Mouse (Mus musculus) layer of hippocampus, postnatal 10 days (tissue): ENCODE results near the gene Mypop. TPM values are rescaled to one million over a fixed set of nuclear protein-coding genes. Genes with fewer than 3 reads are reported as not detected.

Experiments
- DNase-seq, 2 experiments: peaks; one replicate each; pipeline ENCODE4 v3.0.0; 2021; ENCODE audit warnings: low spot score in 2 of 2
- total RNA-seq, 2 experiments: library from RNA; stranded (reverse); gene quantifications; 2 replicates each; pipeline ENCODE4 v1.2.3; 2021

Mypop gene
- total RNA-seq, 2 experiments from 2014 or later: 28.0 to 29.1 TPM

DNA sequence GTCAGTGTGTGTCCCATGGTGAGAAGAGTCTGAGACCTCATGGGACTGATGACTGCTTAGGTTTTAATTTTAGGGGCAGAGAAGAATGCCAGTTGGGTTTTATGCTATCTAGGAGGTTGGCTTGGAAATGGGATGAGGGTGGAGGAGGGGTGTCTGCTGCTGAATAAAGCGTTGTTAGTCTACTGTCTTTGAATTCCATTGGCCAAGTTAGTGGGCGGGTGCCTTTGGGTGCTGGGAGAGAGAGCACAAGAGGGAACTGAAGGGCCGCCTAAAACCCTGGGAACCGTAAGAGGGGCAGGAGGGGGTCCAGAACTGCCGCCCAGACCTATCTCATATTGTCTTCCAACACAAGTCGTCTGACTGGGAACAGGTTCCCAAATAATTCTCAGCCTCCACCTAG, 2.3 kb upstream of the Mypop start:
- no peak for DNase-seq

GRCm38 (mm10) chr7:18989995-18990394, 1.1 kb upstream of the Mypop start:
- DNase-seq: peak in 1 of 2 experiments; percentile 57

DNA sequence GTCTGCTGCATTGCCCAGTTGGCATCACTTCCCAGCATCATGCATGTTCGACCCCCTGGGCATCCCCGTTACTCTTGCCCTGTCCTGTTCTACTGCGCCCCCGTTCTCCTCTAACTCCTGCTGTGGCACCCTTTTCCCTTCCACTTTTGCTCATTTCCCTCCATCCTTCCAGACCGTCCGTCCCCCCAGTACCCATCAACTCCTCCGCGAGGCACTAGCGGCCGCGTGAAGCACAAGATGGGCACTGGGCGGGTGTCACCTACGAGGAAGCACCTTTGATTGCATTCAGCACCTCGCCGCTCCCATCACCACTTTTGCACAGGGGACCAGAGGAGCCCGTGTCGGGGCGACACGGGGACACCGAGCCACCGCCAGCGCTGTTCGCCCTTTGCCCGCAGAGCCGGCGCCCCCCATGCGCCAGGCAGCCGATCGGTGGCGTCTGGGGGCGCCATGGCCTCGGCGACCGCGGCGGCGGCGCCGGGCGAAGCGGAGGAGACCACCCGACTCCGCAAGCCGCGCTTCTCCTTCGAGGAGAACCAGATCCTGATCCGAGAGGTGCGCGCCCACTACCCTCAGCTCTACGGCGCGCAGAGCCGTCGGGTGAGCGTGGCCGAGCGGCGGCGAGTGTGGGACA, 732 bp downstream of the Mypop start:
- DNase-seq: peak in 1 of 2 experiments; percentile 58

DNA sequence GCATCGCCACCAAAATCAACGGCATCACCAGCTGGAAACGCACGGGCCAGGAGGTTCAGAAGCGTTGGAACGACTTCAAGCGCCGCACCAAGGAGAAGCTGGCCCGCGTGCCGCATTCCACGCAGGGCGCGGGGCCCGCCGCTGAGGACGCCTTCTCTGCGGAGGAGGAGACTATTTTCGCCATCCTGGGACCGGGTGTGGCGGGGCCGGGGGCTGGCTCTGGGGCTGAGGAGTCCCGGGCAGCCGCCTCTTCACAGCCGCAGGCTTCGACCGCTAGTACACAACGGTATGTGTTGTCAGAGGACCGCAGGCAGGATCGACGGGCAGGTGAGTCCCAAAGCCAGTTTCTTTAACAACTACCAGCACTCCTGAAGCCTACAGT, 1.2 kb downstream of the Mypop start:
- peak in 1 of 2 experiments; percentile 59 for DNase-seq

- no peak for DNase-seq
Measured at GRCm38 (mm10) chr7:18993036-18993435, 2.0 kb downstream of the Mypop start.

DNA sequence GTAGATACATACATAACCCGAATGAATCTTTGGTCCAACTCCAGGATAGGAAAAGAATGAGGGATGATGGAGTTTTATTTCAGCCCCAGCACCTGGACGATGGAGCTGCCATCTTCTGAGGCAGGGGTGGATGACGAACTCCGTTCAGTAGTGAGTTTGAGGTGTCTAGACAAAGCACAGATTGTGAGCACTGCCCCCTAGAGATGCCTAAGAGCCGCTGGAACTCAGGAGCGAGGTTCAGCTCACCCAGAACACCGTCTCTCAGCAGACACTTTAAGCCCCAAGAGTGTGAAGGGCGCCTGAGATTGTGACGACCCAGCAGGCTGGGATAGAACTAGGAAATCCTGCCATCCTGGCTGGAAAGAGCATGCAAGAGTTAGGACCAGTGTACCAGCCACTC, 7.8 kb downstream of the Mypop start:
- no peak for DNase-seq

DNA sequence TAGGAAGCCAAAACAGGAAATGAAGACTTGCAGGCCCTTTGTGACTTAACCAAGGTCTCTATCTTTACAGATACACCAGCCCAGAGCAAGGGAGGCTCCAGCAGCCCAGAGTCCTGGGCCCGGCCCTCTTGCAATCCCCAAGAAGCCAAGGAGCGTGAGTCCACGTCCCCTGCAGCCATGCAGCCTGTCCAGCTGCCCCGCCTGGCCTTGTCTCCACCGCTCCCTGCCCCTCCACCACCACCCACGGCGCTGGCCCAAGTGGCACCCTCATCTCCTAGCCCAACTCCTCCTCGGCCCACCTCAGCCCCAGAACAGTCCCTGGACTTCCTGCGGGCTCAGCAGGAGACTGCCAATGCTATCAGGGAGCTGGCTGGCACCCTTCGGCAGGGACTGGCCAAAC, 9.4 kb downstream of the Mypop start:
- DNase-seq: no peak

DNA sequence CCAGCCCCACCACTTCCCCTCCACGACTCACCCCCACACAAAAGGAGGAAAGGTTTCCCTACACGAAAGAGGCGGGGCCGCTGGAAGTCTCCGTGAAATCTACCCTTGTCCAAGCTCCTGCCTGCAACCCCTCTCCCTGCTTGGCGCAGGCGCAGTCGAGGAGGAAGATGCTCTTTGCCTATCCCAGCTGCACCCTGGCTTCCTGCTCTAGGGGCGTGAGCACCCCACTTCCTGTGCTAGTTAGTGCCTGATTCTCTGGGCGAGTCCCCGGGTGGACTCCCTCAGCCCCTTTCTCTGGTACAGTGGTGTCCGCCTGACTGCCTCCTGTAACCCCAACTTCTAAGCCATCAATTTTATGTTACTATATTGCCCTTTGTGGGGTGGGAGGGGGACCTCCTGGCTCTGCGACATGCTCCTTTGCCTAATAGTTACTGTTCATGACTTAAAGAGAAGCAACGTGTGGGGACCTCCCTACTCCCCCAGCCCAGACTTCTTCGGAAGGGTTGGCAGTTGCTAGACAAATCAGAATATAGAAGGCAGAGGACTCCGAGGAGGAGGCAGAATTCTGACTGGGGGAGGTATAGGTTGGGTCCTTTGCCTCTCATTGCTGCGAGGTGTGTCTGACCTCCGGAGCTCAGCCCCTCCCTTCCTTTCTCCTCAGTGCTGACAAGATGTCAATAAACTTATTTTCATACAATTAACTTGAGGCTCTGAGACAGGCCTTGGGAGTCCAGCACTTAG, 10.2 kb downstream of the Mypop start:
- peak in 1 of 2 experiments; percentile 56 for DNase-seq

- DNase-seq: no peak
Measured at GRCm38 (mm10) chr7:19001807-19002085, 10.7 kb downstream of the Mypop start.

- DNase-seq: no peak
Measured at GRCm38 (mm10) chr7:19002115-19002514, 11.1 kb downstream of the Mypop start.

DNA sequence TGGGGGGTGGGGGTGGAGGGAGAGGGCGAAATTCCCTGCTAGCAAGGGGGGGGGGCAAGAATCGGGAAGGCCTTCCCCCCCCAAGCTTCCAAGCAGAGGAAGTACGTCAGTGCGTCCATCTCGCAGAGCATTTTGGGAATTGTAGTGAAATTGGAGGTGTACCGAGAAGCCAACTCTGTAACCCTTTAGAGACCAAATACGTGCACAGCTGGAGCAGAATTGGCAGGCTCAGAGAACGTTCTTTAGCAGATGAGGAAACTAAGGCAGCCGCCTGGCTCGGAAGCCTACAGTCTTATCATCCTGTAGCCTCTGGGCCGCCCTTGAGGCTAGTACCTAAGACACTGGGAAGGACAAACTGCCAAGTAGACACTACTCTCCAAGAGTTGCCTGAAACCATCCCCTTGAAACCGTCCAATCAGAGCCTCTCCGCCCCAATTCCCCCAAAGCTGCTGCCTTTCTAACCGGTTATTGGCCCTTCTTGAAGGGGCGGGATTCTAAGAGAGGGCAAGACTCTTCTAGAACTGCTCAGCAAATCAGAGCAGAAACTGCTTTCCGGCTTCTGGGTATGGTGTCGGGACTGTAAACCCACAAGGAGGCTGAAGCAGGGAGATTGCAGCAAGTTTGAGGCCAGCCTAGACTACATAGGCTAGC, 11.9 kb downstream of the Mypop start:
- DNase-seq: peak; percentile 65 to 72

DNA sequence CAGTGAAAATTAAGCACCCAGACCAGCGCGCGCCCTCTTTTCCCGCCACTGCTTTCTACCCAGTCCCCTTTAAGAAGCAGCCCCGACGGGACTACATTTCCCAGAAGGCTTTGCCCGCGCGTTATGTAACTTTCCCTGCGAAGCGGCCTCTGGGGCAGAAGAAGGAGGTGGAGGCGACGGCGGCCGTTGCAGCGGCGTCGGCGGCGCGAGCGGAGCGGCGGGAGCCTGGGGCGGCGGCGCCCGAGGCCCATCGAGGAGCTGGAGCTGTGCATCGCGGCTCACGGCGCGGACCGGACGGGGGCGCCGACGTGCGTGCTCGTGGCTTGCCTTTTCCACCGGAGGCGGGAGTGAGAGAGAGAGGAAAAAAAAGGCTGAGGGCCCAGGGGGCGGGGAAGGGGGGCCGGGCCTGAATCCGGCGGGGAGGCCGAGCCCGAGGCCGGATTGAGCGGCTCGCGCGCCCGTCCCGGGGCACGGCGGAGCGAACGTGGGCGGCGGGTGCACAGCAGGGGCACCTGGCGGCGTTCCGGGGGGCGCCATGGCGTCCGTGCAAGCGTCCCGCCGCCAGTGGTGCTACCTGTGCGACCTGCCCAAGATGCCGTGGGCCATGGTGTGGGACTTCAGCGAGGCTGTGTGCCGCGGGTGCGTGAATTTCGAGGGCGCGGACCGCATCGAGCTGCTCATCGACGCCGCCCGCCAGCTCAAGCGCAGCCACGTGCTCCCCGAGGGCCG, 13.0 kb downstream of the Mypop start, which contains the start of gene Irf2bp1:
Gene Irf2bp1 (plus strand): TSS at position 143 of the 729 bp plus-strand sequence.
- DNase-seq: peak; percentile 94

DNA sequence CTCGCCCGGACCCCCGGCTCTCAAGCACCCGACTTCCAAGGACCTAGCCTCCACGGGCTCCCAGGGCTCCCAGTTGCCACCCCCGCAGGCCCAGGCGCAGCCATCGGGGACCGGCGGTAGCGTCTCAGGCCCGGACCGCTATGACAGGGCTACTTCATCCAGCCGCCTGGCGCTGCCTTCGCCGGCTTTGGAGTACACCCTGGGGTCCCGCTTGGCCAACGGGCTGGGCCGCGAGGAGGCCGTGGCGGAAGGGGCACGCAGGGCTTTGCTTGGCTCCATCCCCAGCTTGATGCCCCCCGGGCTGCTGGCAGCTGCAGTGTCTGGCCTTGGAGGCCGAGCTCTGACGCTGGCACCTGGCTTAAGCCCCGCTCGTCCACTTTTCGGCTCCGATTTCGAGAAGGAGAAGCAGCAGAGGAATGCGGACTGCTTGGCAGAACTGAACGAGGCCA, 13.6 kb downstream of the Mypop start:
- DNase-seq: peak; percentile 48 to 61

DNA sequence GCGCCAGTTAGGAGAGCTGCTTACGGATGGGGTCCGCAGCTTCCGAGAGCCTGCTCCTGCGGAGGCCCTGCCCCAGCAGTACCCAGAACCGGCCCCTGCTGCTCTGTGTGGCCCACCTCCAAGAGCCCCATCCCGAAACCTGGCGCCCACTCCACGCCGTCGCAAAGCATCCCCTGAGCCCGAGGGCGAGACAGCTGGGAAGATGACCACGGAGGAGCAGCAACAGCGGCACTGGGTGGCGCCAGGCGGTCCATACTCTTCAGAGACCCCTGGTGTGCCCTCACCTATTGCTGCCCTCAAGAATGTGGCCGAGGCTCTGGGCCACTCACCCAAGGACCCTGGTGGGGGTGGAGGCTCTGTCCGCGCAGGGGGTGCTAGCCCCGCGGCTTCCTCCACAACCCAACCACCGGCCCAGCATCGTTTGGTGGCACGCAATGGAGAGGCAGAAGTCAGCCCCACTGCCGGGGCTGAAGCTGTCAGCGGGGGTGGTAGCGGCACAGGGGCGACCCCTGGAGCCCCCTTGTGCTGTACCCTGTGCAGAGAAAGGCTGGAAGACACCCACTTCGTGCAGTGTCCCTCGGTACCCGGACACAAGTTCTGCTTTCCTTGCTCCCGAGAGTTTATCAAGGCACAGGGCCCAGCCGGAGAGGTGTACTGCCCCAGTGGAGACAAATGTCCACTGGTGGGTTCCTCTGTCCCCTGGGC, 14.5 kb downstream of the Mypop start:
- DNase-seq: no peak

- DNase-seq: peak; percentile 90 to 91
Measured at GRCm38 (mm10) chr7:19006476-19006875, 15.4 kb downstream of the Mypop start.

- no peak for DNase-seq
Measured at GRCm38 (mm10) chr7:19007026-19007977, 16.3 kb downstream of the Mypop start.

DNA sequence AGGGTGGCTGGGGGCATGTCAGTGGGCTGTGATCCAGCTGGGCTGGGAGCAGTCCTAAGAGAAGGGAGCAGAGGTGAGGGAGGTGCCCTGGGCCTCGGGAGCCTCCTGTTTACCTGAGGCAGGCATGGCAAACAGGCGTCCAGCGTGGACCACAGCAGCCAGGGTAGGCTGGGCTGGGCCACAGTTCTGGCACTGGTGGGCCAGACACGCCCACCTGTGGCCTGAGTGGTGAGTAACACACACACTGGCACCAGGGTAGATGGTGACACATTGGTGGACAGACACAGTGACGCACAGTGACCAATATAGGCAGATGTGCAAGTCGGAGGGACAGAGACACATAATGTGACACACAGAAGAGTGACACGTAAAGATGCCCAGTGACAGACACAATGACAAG, 19.5 kb downstream of the Mypop start:
- no peak for DNase-seq

DNA sequence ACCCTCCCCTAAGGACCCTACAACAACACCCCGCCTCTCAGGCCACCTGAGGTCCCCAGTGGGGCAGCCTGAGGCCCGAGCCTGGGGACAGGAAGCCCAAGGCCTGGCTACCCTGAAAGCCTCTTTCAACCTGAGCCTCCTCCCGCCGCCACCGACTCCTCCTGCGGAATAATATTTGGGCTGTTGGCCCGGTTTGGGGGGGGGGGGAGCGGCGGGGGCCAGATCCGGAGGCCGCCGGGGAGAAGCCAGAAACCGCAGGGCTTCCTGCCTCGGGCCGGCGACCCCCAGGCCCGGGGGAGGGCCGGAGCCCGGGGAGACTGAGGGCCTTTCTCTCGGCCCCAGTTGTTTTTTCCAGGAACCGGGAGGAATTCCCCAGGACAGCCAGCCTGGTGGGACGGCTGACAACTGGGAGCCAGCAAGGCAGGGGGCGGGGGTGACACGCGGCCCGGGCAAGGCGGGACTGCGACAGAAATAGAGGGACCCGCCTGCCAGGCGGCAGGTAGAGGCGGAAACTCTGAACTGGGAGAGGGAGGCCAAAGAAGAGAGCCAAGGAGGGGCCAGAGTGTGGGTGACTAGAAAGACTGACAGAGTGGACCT, 21.1 kb downstream of the Mypop start:
- DNase-seq: no peak

DNA sequence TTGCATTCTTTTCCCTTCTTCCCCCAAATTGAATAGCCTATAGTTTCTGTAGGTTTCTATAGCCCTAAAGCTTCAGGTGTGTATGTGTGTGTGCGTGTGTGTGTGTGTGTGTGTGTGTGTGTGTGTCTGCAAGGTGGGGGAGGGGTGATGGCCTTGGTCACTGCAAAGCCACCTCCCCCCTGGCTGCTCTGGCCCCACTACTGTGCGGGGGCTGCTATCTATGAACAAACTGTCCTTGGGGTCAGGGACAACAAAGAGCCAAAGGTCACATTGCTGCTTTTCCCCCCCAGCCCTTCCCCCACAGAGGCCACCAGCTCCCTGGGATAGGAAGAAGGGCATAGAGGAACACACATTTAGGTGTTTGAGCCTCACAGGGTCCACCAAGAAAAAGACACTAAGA, 21.8 kb downstream of the Mypop start:
- DNase-seq: no peak

DNA sequence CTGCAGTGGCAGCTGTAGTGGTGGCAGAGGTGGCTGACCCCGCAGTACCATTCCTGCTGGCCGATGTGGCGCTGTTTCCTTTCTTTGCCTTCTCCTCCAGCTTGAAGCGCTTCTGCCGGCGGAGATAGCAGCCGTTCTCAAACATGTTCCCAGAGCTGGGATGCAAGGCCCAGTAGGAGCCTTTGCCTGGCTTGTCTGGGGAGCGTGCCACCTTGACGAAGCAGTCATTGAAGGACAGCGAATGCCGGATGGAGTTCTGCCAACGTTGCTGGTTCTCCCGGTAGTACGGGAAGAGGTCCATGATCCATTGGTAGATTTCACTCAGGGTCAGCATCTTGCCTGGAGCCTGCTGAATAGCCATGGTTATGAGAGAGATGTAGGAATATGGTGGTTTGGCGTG, 23.4 kb downstream of the Mypop start:
- no peak for DNase-seq
